Mouse (Mus musculus) liver, postnatal 0 days (tissue): ENCODE measurements around the gene Acoxl.

ENCODE experiments used
- CTCF ChIP-seq: sonication (generic); IDR thresholded peaks from 2 replicates; pipeline ENCODE4 v1.5.1; 2016; ENCODE audit warnings: antibody characterized with exemption, low read depth
- EP300 ChIP-seq: IDR thresholded peaks from 2 replicates; pipeline ENCODE4 v1.6.1; 2016; ENCODE audit warnings: antibody characterized with exemption, low read depth, mild to moderate bottlenecking

GRCm38 (mm10) chr2:127990856-127991479 is 152.3 kb downstream of the Acoxl start:
- TF ChIP-seq CTCF = no peak
- TF ChIP-seq EP300 = no peak
